Mouse (Mus musculus) embryonic fibroblast, embryonic 13.5 days (primary cell): ENCODE data around the gene Tnnc2.

Experiments
- CTCF ChIP-seq: IDR thresholded peaks from 2 replicates; pipeline ENCODE4 v1.5.1; 2011; ENCODE audit warnings: mild to moderate bottlenecking, control low read depth, low read length, moderate library complexity, borderline replicate concordance; ENCODE audit not compliant: insufficient read depth
- POLR2A ChIP-seq: IDR thresholded peaks from 2 replicates; pipeline ENCODE4 v1.6.1; 2011; ENCODE audit warnings: low read depth, mild to moderate bottlenecking, control low read depth, low read length, moderate library complexity

DNA sequence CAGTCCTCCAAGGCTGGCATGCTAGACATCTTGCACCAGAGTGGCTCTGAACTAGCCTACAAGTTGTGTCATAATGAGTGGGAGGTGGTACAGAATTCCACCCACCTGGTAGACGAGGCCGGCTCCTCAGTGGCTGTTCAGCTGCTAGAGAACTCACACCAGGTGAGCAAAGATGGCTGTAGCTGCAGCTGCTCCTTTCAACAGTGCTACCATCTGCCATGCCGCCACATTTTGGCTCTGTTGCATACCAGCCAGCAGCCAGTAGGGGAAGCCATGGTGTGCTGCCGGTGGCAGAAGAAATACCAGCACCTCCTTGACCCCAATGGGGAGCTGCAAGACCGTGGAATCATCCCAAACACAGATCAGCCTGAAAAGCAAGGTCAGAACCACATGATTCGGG is 41.3 kb upstream of the Tnnc2 start:
- TF ChIP-seq CTCF (no peak), POLR2A (no peak)
